ENCODE assay signal across 26 mouse cellular contexts in the genomic region with DNA sequence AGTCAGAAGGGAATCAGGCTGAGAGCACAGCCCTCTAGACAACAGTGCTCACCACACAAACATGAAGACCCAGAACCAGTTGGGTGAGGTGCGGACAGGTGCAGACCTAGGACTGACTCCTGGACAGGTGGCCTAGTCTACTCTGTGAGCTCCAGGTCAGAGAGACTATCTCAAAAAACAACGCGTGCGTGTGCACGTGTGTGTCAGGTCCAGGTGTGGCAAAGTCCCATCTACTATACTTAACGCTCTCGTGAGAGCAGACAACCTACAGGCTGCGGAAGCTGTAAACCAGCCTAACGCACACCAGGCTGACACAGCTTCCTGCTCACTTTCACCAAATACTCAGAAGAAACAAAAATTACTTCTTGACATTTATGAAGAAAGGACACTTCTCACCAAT. TPM values are rescaled to one million over a fixed set of nuclear protein-coding genes. Genes with fewer than 3 reads are reported as not detected.
A peak's percentile ranks its signal among the peaks of the same experiment; 100 is the strongest.
DNase-seq lines count a peak whose midpoint lies in the region; ATAC-seq and TF ChIP-seq lines count a peak whose summit lies in the region.
"Had no signal": no experiment of that assay in that cellular context is flagged by ENCODE, and none has a peak within 500 bp of the region (broad histone marks: within the 10 kb centered on the region; RNA-seq: fewer than 3 reads in every experiment).

No protein-coding gene starts in this region.

- H3K36me3 ChIP-seq in kidney, postnatal 0 days (ENCODE audit: insufficient read depth, low read length), result peaks cover 4% of the 10 kb centered on the region; the same call in 1 of the 2 replicates
- H3K36me3 ChIP-seq: hindbrain, embryonic 13.5 days; lung, embryonic 15.5 days; midbrain, embryonic 15.5 days had no signal

- no peaks in the 10 kb centered on the region for H3K9me3 ChIP-seq in kidney, postnatal 0 days (replicated peaks; ENCODE audit: low read length)
- H3K9me3 ChIP-seq: heart, embryonic 10.5 days; hindbrain, embryonic 13.5 days; liver, embryonic 15.5 days; lung, embryonic 15.5 days; midbrain, embryonic 10.5 days; midbrain, embryonic 15.5 days had no signal

- no peak for ATAC-seq in kidney, postnatal 0 days (replicated peaks; ENCODE audit: low FRiP score, low read depth)
- peak; percentile 39 for ATAC-seq in inflammation-experienced regulatory T-cells, adult 6 months
- ATAC-seq: activated CD4-positive, CD25-positive, alpha-beta regulatory T cell, adult 4 months; forebrain, embryonic 16.5 days; midbrain, embryonic 15.5 days had no signal

- H3K4me3 ChIP-seq in kidney, postnatal 0 days (replicated peaks; ENCODE audit: low read depth, low read length), result no peak overlapping the region
- H3K4me3 ChIP-seq: erythroblast, embryonic 14.5 days; heart, embryonic 10.5 days; hindbrain, embryonic 13.5 days; liver, embryonic 15.5 days; lung, embryonic 15.5 days; midbrain, embryonic 10.5 days; midbrain, embryonic 15.5 days had no signal

- no peak overlapping the region for H3K9ac ChIP-seq in kidney, postnatal 0 days (ENCODE audit: low read depth, low read length)
- H3K9ac ChIP-seq: hindbrain, embryonic 13.5 days; liver, embryonic 15.5 days; lung, embryonic 15.5 days; midbrain, embryonic 15.5 days had no signal

- H3K27ac ChIP-seq in kidney, postnatal 0 days, result 0 out of 2 replicates have a peak overlapping the region, but pooled peaks have one; percentile 19
- H3K27ac ChIP-seq: heart, embryonic 10.5 days; hindbrain, embryonic 13.5 days; liver, embryonic 15.5 days; lung, embryonic 15.5 days; midbrain, embryonic 10.5 days; midbrain, embryonic 15.5 days had no signal

- peaks cover 64% of the 10 kb centered on the region for H3K4me1 ChIP-seq in kidney, postnatal 0 days (replicated peaks; ENCODE audit: insufficient read depth, low read length)

- H3K4me2 ChIP-seq in kidney, postnatal 0 days (ENCODE audit: low read length), result no peak overlapping the region
- H3K4me2 ChIP-seq: hindbrain, embryonic 13.5 days; liver, embryonic 15.5 days; lung, embryonic 15.5 days; midbrain, embryonic 15.5 days had no signal

- no peaks in the 10 kb centered on the region for H3K27me3 ChIP-seq in kidney, postnatal 0 days (ENCODE audit: insufficient read depth, low read length)
- H3K27me3 ChIP-seq: hindbrain, embryonic 13.5 days; liver, embryonic 15.5 days; lung, embryonic 15.5 days; midbrain, embryonic 15.5 days had no signal

- WGBS in kidney, postnatal 0 days, result 82% methylated on average over 9 of the region's 9 CpGs

- DNase-seq in kidney, postnatal 0 days (ENCODE audit: low spot score), result no peak
- no peak for DNase-seq in kidney, postnatal 25 days
- DNase-seq in CD4-positive helper T cell, adult 2 months (ENCODE audit: low read depth, low spot score), result peak; percentile 37
- peak; percentile 67 for DNase-seq in naive thymus-derived CD4-positive, alpha-beta T cell, adult 2 months (ENCODE audit: low read depth)
- DNase-seq in urinary bladder, adult 2 months (ENCODE audit: low spot score), result no peak
- no peak for DNase-seq in gastrocnemius, adult 8-10 months (ENCODE audit: low spot score in 2 of 2)
- DNase-seq: adrenal gland, adult 2 months; cerebellum, adult 2 months; cerebellum, postnatal 14 days; gastrocnemius, postnatal 14 days; heart, adult 11 months; heart, postnatal 36 days; kidney, adult 2 months; layer of hippocampus, adult 9-11 months; right cerebral cortex, postnatal 14 days; thymus, adult 18-20 months had no signal

- TF ChIP-seq CTCF in kidney, postnatal 0 days (IDR thresholded peaks at IDR 0.05; ENCODE audit: low read depth), result no peak

RNA-seq across cellular contexts. Expression of gene Ski, which starts 27.2 kb away (rescaled TPM):
- 15.5 TPM in 2 replicates for polyA plus RNA-seq in kidney, postnatal 0 days (2015; fragmentation: Nextera tagmentation; extraction: Ambion mirVana)
- 10 to 100 TPM; 10.7 to 26.8 (median 26.8) TPM for polyA plus RNA-seq in inflammation-experienced regulatory T-cells, adult 6 months (2017; shearing (Covaris generic))
- polyA plus RNA-seq in urinary bladder, adult 2 months (2012; rRNA removed), result 43.6 and 67.2 TPM in 2 replicates
- total RNA-seq in gastrocnemius, adult 8-10 months (2022), result 10 to 100 TPM; 25.8 to 29.6 (median 28.3) TPM

RNA-seq across cellular contexts. Expression of gene Faap20, which starts 54.4 kb away (rescaled TPM):
- 77.2 and 80.0 TPM in 2 replicates for polyA plus RNA-seq in kidney, postnatal 0 days (2015; fragmentation: Nextera tagmentation; extraction: Ambion mirVana)
- polyA plus RNA-seq in inflammation-experienced regulatory T-cells, adult 6 months (2017; shearing (Covaris generic)), result 10 to 100 TPM; 44.3 to 57.3 (median 51.6) TPM
- polyA plus RNA-seq in urinary bladder, adult 2 months (2012; rRNA removed), result 47.5 and 51.8 TPM in 2 replicates
- total RNA-seq in gastrocnemius, adult 8-10 months (2022), result 1 to 10 TPM; 3.6 to 6.8 (median 5.0) TPM

Comparison
In these comparisons a context has a peak if more than half of its experiments do, and no peak if none do; other contexts are left out.
1. DNase-seq: peak in CD4-positive helper T cell, adult 2 months (single experiment) and naive thymus-derived CD4-positive, alpha-beta T cell, adult 2 months (single experiment); none in kidney, postnatal 0 days (single experiment), kidney, postnatal 25 days (0 of 2), urinary bladder, adult 2 months (single experiment) and gastrocnemius, adult 8-10 months (0 of 2).